Mouse (Mus musculus): ENCODE results near the gene Lrrc46. TPM values are rescaled to one million over a fixed set of nuclear protein-coding genes. Genes with fewer than 3 reads are reported as not detected.

Lrrc46 gene
- polyA plus RNA-seq, 1 experiment = 1.0 TPM

GRCm38 (mm10) chr11:97033781-97034180 lies 7.4 kb downstream of the Lrrc46 start:
- Histone ChIP-seq H3K36me3 (ENCODE audit: control insufficient read depth, insufficient read depth) (peaks cover 5% of the 10 kb centered on the region), H3K4me3 (ENCODE audit: insufficient read depth, poor library complexity, severe bottlenecking) (no peak overlapping the region), H3ac (ENCODE audit: control insufficient read depth, insufficient read length, low read depth) (no peak overlapping the region), H3K79me2 (ENCODE audit: control insufficient read depth, insufficient read depth) (peaks cover 11% of the 10 kb centered on the region), H3K79me3 (ENCODE audit: low read depth) (no peaks in the 10 kb centered on the region), H3K27me3 (ENCODE audit: control insufficient read depth, insufficient read depth, insufficient read length) (no peaks in the 10 kb centered on the region)
- TF ChIP-seq MYOG (IDR thresholded peaks at IDR 0.05; ENCODE audit: control insufficient read depth, extremely low read depth, insufficient read length) (no peak), MAX (IDR thresholded peaks at IDR 0.05) (no peak), USF1 (IDR thresholded peaks at IDR 0.05; ENCODE audit: low read depth) (no peak), FOSL1 (IDR thresholded peaks at IDR 0.05; ENCODE audit: insufficient read depth, low read length, poor library complexity, severe bottlenecking) (no peak), CEBPB (IDR thresholded peaks at IDR 0.05; ENCODE audit: low read depth) (no peak), CTCF (IDR thresholded peaks at IDR 0.05; ENCODE audit: control insufficient read depth, insufficient read depth, insufficient read length) (no peak), MYOD1 (IDR thresholded peaks at IDR 0.05; ENCODE audit: control insufficient read depth, insufficient read length, low read depth) (no peak)

- no peak overlapping the region for H3K4me3 ChIP-seq (ENCODE audit: insufficient read depth, poor library complexity, severe bottlenecking)
- TF ChIP-seq MYOG (IDR thresholded peaks at IDR 0.05; ENCODE audit: control insufficient read depth, extremely low read depth, insufficient read length) = no peak
- no peak for TF ChIP-seq USF1 (IDR thresholded peaks at IDR 0.05; ENCODE audit: low read depth)
- TF ChIP-seq MAX (IDR thresholded peaks at IDR 0.05) = no peak
- H3K27me3 ChIP-seq (ENCODE audit: control insufficient read depth, insufficient read depth, insufficient read length) = no peaks in the 10 kb centered on the region
Measured at GRCm38 (mm10) chr11:97032499-97032898, 8.7 kb downstream of the Lrrc46 start.

GRCm38 (mm10) chr11:97031977-97032376 lies 9.2 kb downstream of the Lrrc46 start:
- Histone ChIP-seq H3K27me3 (ENCODE audit: control insufficient read depth, insufficient read depth, insufficient read length) (no peaks in the 10 kb centered on the region), H3K36me3 (ENCODE audit: control insufficient read depth, insufficient read depth) (peaks cover 5% of the 10 kb centered on the region), H3ac (ENCODE audit: control insufficient read depth, insufficient read length, low read depth) (no peak overlapping the region), H3K79me2 (ENCODE audit: control insufficient read depth, insufficient read depth) (peaks cover 11% of the 10 kb centered on the region), H3K79me3 (ENCODE audit: low read depth) (no peaks in the 10 kb centered on the region), H3K4me3 (ENCODE audit: insufficient read depth, poor library complexity, severe bottlenecking) (no peak overlapping the region)
- TF ChIP-seq FOSL1 (IDR thresholded peaks at IDR 0.05; ENCODE audit: insufficient read depth, low read length, poor library complexity, severe bottlenecking) (no peak), CEBPB (IDR thresholded peaks at IDR 0.05; ENCODE audit: low read depth) (no peak), MAX (IDR thresholded peaks at IDR 0.05) (no peak), MYOG (IDR thresholded peaks at IDR 0.05; ENCODE audit: control insufficient read depth, extremely low read depth, insufficient read length) (no peak)

More at GRCm38 (mm10) chr11:97032499-97032898, 8.7 kb downstream of the Lrrc46 start:
- H3K79me2 ChIP-seq (ENCODE audit: control insufficient read depth, insufficient read depth) = peaks cover 11% of the 10 kb centered on the region
- H3ac ChIP-seq (ENCODE audit: control insufficient read depth, insufficient read length, low read depth) = no peak overlapping the region
- no peaks in the 10 kb centered on the region for H3K79me3 ChIP-seq (ENCODE audit: low read depth)
- peaks cover 5% of the 10 kb centered on the region for H3K36me3 ChIP-seq (ENCODE audit: control insufficient read depth, insufficient read depth)

- Histone ChIP-seq H3ac (ENCODE audit: control insufficient read depth, insufficient read length, low read depth) (peak overlapping the region; percentile 78), H3K27me3 (ENCODE audit: control insufficient read depth, insufficient read depth, insufficient read length) (no peaks in the 10 kb centered on the region), H3K36me3 (ENCODE audit: control insufficient read depth, insufficient read depth) (peaks cover 5% of the 10 kb centered on the region), H3K79me2 (ENCODE audit: control insufficient read depth, insufficient read depth) (peaks cover 11% of the 10 kb centered on the region), H3K4me3 (ENCODE audit: insufficient read depth, poor library complexity, severe bottlenecking) (peak overlapping the region; percentile 47), H3K79me3 (ENCODE audit: low read depth) (no peaks in the 10 kb centered on the region)
- no peak for TF ChIP-seq MYOD1 (IDR thresholded peaks at IDR 0.05; ENCODE audit: control insufficient read depth, insufficient read length, low read depth)
- no peak for TF ChIP-seq USF1 (IDR thresholded peaks at IDR 0.05; ENCODE audit: low read depth)
- no peak for TF ChIP-seq MAX (IDR thresholded peaks at IDR 0.05)
- no peak for TF ChIP-seq CEBPB (IDR thresholded peaks at IDR 0.05; ENCODE audit: low read depth)
- TF ChIP-seq CTCF (IDR thresholded peaks at IDR 0.05; ENCODE audit: control insufficient read depth, insufficient read depth, insufficient read length) = no peak
Measured at GRCm38 (mm10) chr11:97030426-97030825, 10.8 kb downstream of the Lrrc46 start.

- H3K4me3 ChIP-seq (ENCODE audit: insufficient read depth, poor library complexity, severe bottlenecking) = peak within 1 kb of the TSS; percentile 47
- peaks cover 11% of the 10 kb centered on the region for H3K79me2 ChIP-seq (ENCODE audit: control insufficient read depth, insufficient read depth)
- H3K27me3 ChIP-seq (ENCODE audit: control insufficient read depth, insufficient read depth, insufficient read length) = no peaks in the 10 kb centered on the region
- TF ChIP-seq CEBPB (IDR thresholded peaks at IDR 0.05; ENCODE audit: low read depth) (no peak), USF1 (IDR thresholded peaks at IDR 0.05; ENCODE audit: low read depth) (no peak), CTCF (IDR thresholded peaks at IDR 0.05; ENCODE audit: control insufficient read depth, insufficient read depth, insufficient read length) (peak; percentile 75), MYOD1 (IDR thresholded peaks at IDR 0.05; ENCODE audit: control insufficient read depth, insufficient read length, low read depth) (no peak)
- peaks cover 5% of the 10 kb centered on the region for H3K36me3 ChIP-seq (ENCODE audit: control insufficient read depth, insufficient read depth)
- no peaks in the 10 kb centered on the region for H3K79me3 ChIP-seq (ENCODE audit: low read depth)
- H3ac ChIP-seq (ENCODE audit: control insufficient read depth, insufficient read length, low read depth) = peak within 1 kb of the TSS; percentile 78
Measured at GRCm38 (mm10) chr11:97029686-97030417, 11.4 kb downstream of the Lrrc46 start, which contains the start of gene Scrn2. Gene Scrn2 (plus strand): TSS chr11:97029938.

GRCm38 (mm10) chr11:97025721-97026344 lies 15.4 kb downstream of the Lrrc46 start:
- H3K79me3 ChIP-seq (ENCODE audit: low read depth) = peaks cover 12% of the 10 kb centered on the region
- peak overlapping the region; percentile 58 for H3ac ChIP-seq (ENCODE audit: control insufficient read depth, insufficient read length, low read depth)
- H3K27me3 ChIP-seq (ENCODE audit: control insufficient read depth, insufficient read depth, insufficient read length) = no peaks in the 10 kb centered on the region
- no peak overlapping the region for H3K4me3 ChIP-seq (ENCODE audit: insufficient read depth, poor library complexity, severe bottlenecking)
- peaks cover 39% of the 10 kb centered on the region for H3K79me2 ChIP-seq (ENCODE audit: control insufficient read depth, insufficient read depth)
- peaks cover 14% of the 10 kb centered on the region for H3K36me3 ChIP-seq (ENCODE audit: control insufficient read depth, insufficient read depth)
- TF ChIP-seq MYOD1 (IDR thresholded peaks at IDR 0.05; ENCODE audit: control insufficient read depth, insufficient read length, low read depth) = no peak
- TF ChIP-seq USF1 (IDR thresholded peaks at IDR 0.05; ENCODE audit: low read depth) = no peak
- TF ChIP-seq CEBPB (IDR thresholded peaks at IDR 0.05; ENCODE audit: low read depth) = no peak
- peak; percentile 84 for TF ChIP-seq CTCF (IDR thresholded peaks at IDR 0.05; ENCODE audit: control insufficient read depth, insufficient read depth, insufficient read length)
- peak; percentile 29 for TF ChIP-seq MAX (IDR thresholded peaks at IDR 0.05)

Measured in C2C12 (cell line).